In genomic region chr6:126170772-126171171, GRCm38 (mm10) we compare ENCODE assay signal across 24 mouse cellular contexts.
"Had no signal": no experiment of that assay in that cellular context is flagged by ENCODE, and none has a peak within 500 bp of the region (broad histone marks: within the 10 kb centered on the region; RNA-seq: fewer than 3 reads in every experiment).

No protein-coding gene starts in this region.

- H3K36me3 ChIP-seq: heart, embryonic 13.5 days; heart, embryonic 15.5 days; hindbrain, embryonic 13.5 days; hindbrain, embryonic 15.5 days; kidney, embryonic 15.5 days; limb, embryonic 10.5 days; limb, embryonic 12.5 days had no signal

- DNase-seq: forebrain, postnatal 0 days; gastrocnemius, postnatal 14 days; gastrocnemius, postnatal 36 days; heart, adult 2 months; heart, postnatal 14 days; heart, postnatal 36 days; kidney, adult 11 months; kidney, adult 2 months; kidney, adult 9 months; kidney, postnatal 14 days; kidney, postnatal 36 days; liver had no signal

- H3K4me2 ChIP-seq: heart, embryonic 13.5 days; heart, embryonic 15.5 days; hindbrain, embryonic 13.5 days; hindbrain, embryonic 15.5 days; kidney, embryonic 15.5 days; limb, embryonic 12.5 days had no signal

- H3K9me3 ChIP-seq: heart, embryonic 13.5 days; heart, embryonic 15.5 days; hindbrain, embryonic 13.5 days; hindbrain, embryonic 15.5 days; kidney, embryonic 15.5 days; limb, embryonic 10.5 days; limb, embryonic 12.5 days had no signal

- H3K27me3 ChIP-seq: kidney, embryonic 15.5 days; limb, embryonic 12.5 days had no signal

- H3K9ac ChIP-seq: forebrain, postnatal 0 days; heart, embryonic 13.5 days; heart, embryonic 15.5 days; hindbrain, embryonic 13.5 days; hindbrain, embryonic 15.5 days; kidney, embryonic 15.5 days; limb, embryonic 12.5 days had no signal

- H3K4me3 ChIP-seq: heart, adult 2 months; heart, embryonic 13.5 days; heart, embryonic 15.5 days; hindbrain, embryonic 13.5 days; hindbrain, embryonic 15.5 days; kidney, embryonic 15.5 days; layer of hippocampus, adult 2 months; left cerebral cortex, adult 2 months; limb, embryonic 10.5 days; limb, embryonic 12.5 days had no signal

- H3K27ac ChIP-seq: heart, adult 2 months; heart, embryonic 13.5 days; heart, embryonic 15.5 days; hindbrain, embryonic 13.5 days; hindbrain, embryonic 15.5 days; hindbrain, postnatal 0 days; kidney, embryonic 15.5 days; kidney, postnatal 0 days; layer of hippocampus, adult 2 months; left cerebral cortex, adult 2 months; limb, embryonic 10.5 days; limb, embryonic 12.5 days had no signal

- ATAC-seq: forebrain, postnatal 0 days; hindbrain, postnatal 0 days; intestine, embryonic 16.5 days had no signal
